Mouse (Mus musculus) sigmoid colon, adult 10 weeks (tissue): ENCODE data around the gene Zfp808. TPM values are rescaled to one million over a fixed set of nuclear protein-coding genes. Genes with fewer than 3 reads are reported as not detected.

Source experiments
- polyA plus RNA-seq: library from polyadenylated mRNA; stranded (reverse); fragments of 350-450 nt; fragmentation: Illumina TruSeq; extraction: RNeasy Lipid Tissue Mini Kit (QIAGEN cat#74804); gene quantifications from one replicate; pipeline ENCODE4 v1.2.3, GENCODE M21; 2014; ENCODE audit warnings: low read depth, low replicate concordance

Gene Zfp808
- polyA plus RNA-seq, result 16.1 TPM

DNA sequence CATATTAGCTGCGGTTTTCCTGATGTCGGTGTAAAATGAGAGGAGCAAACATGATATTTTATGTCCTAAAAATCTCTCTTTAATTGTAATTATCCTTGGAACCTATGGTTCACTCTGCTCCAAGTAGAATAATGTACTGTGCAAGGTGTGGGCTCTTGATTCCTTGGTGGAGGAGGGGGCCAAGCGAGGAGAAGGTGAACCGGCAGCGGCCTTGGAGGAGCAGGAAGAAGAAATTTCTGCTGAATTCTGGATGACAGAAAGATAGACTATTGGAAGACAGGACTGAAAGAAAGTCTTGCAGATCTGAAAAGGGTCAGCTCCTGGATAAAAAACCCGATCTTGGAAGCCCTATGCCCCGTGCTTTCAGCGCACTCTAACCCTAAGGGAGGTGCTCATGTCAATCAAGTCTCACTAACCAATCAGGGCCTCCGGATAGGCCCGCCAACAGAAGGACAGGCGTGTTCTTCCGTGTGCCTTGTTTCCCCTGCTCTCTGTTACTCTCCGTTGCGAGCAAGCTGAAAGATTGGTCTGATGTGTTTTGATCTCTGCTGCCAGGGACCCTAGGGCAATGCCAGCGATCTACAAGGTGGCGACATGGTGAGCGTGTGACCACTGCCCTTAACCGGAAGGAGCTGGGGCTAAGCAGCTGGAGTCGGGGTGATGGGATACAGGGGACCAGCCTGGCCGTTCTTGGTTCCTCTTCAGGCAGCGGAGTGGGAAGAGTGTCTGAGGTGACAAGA is at the start of gene Zfp808:
Zfp808 (plus strand) TSS at position 455 of the 740 bp plus-strand sequence.

